Mouse (Mus musculus) layer of hippocampus, postnatal 10 days (tissue): ENCODE data around the gene Spp2. TPM values are rescaled to one million over a fixed set of nuclear protein-coding genes. Genes with fewer than 3 reads are reported as not detected.

ENCODE experiments used
- DNase-seq, 2 experiments: peaks; one replicate each; pipeline ENCODE4 v3.0.0; 2021; ENCODE audit warnings: low spot score in 2 of 2
- total RNA-seq, 2 experiments: library from RNA; stranded (reverse); gene quantifications; 2 replicates each; pipeline ENCODE4 v1.2.3; 2021

Gene Spp2
- total RNA-seq, 2 experiments from 2014 or later = 0.54 TPM; not detected in 1

GRCm38 (mm10) chr1:88465722-88466121, 59.0 kb downstream of the Spp2 start:
- DNase-seq = no peak

- DNase-seq = no peak
These were observed 59.7 kb downstream of the Spp2 start for GRCm38 (mm10) chr1:88466325-88467064.

- DNase-seq = no peak
These were observed 61.1 kb downstream of the Spp2 start for GRCm38 (mm10) chr1:88467866-88468265.

GRCm38 (mm10) chr1:88468335-88468734, 61.6 kb downstream of the Spp2 start:
- no peak for DNase-seq

- DNase-seq = no peak
These were observed 63.0 kb downstream of the Spp2 start for GRCm38 (mm10) chr1:88469746-88470145.

GRCm38 (mm10) chr1:88472258-88472657, 65.5 kb downstream of the Spp2 start:
- DNase-seq = no peak

GRCm38 (mm10) chr1:88473899-88474298, 67.1 kb downstream of the Spp2 start:
- DNase-seq = no peak

GRCm38 (mm10) chr1:88474598-88474997, 67.8 kb downstream of the Spp2 start:
- DNase-seq = no peak

GRCm38 (mm10) chr1:88475502-88475953, 68.8 kb downstream of the Spp2 start:
- DNase-seq = no peak

Other genes with a start within 250 kb of the Spp2 start
- gene Ugt1a5, start 240.9 kb upstream of the Spp2 start, total RNA-seq = not detected
- not detected for gene Ugt1a2, start 206.4 kb upstream of the Spp2 start, total RNA-seq
- 1 to 10 TPM; 3.2 to 5.4 TPM for gene Dnajb3, start 201.2 kb upstream of the Spp2 start, total RNA-seq
- gene Ugt1a1, start 195.0 kb upstream of the Spp2 start, total RNA-seq = not detected
- gene Mroh2a, start 180.0 kb upstream of the Spp2 start, total RNA-seq = under 1 TPM; 0.07 to 0.87 TPM
- gene Hjurp, start 129.3 kb upstream of the Spp2 start, total RNA-seq = 10 to 100 TPM; 44.8 to 49.1 TPM
- under 1 TPM; 0.51 to 0.71 TPM for gene Trpm8, start 129.3 kb upstream of the Spp2 start, total RNA-seq
- not detected for gene Glrp1, start 103.1 kb downstream of the Spp2 start, total RNA-seq